Comparison of ENCODE assay signal across 14 mouse cellular contexts in genomic region chr1:36016566-36016965, GRCm38 (mm10). TPM values are rescaled to one million over a fixed set of nuclear protein-coding genes. Genes with fewer than 3 reads are reported as not detected.
DNase-seq lines count a peak whose midpoint lies in the region; ATAC-seq and TF ChIP-seq lines count a peak whose summit lies in the region.
"Had no signal": no experiment of that assay in that cellular context is flagged by ENCODE, and none has a peak within 500 bp of the region (broad histone marks: within the 10 kb centered on the region; RNA-seq: fewer than 3 reads in every experiment).

No protein-coding gene starts in this region.

- no peak for TF ChIP-seq CTCF in forebrain, postnatal 0 days (IDR thresholded peaks at IDR 0.05; ENCODE audit: low read depth)
- no peak for TF ChIP-seq CTCF in stomach, postnatal 0 days (IDR thresholded peaks at IDR 0.05; ENCODE audit: low read depth)

- peak overlapping the region; percentile 13; the same call in 1 of the 2 replicates for H3K4me2 ChIP-seq in forebrain, embryonic 12.5 days
- H3K4me2 ChIP-seq in forebrain, postnatal 0 days (ENCODE audit: low read depth), result no peak overlapping the region
- H3K4me2 ChIP-seq in intestine, embryonic 16.5 days (ENCODE audit: low read depth, low read length), result no peak overlapping the region
- H3K4me2 ChIP-seq in intestine, embryonic 15.5 days (replicated peaks), result no peak overlapping the region
- H3K4me2 ChIP-seq in stomach, embryonic 16.5 days (ENCODE audit: low read depth, low read length), result 0 out of 2 replicates have a peak overlapping the region, but pooled peaks have one; percentile 12
- H3K4me2 ChIP-seq in stomach, postnatal 0 days (replicated peaks; ENCODE audit: low read depth), result no peak overlapping the region
- H3K4me2 ChIP-seq in limb, embryonic 15.5 days, result peak overlapping the region; percentile 27
- H3K4me2 ChIP-seq: forebrain, embryonic 15.5 days had no signal

- no peak for TF ChIP-seq EP300 in stomach, postnatal 0 days (optimal IDR thresholded peaks at IDR 0.05)

- H3K9ac ChIP-seq in forebrain, embryonic 12.5 days, result no peak overlapping the region
- no peak overlapping the region for H3K9ac ChIP-seq in forebrain, postnatal 0 days
- H3K9ac ChIP-seq in intestine, embryonic 16.5 days (ENCODE audit: low read depth, low read length), result no peak overlapping the region
- no peak overlapping the region for H3K9ac ChIP-seq in intestine, embryonic 15.5 days
- H3K9ac ChIP-seq in stomach, embryonic 16.5 days (ENCODE audit: low read length), result no peak overlapping the region
- H3K9ac ChIP-seq in stomach, postnatal 0 days (ENCODE audit: low read length), result no peak overlapping the region
- H3K9ac ChIP-seq in limb, embryonic 15.5 days, result no peak overlapping the region
- H3K9ac ChIP-seq: forebrain, embryonic 15.5 days had no signal

- ATAC-seq in forebrain, embryonic 12.5 days (ENCODE audit: low FRiP score), result no peak
- ATAC-seq in forebrain, postnatal 0 days, result no peak
- ATAC-seq in intestine, embryonic 16.5 days, result 0 out of 2 replicates have a peak, but pooled peaks have one; percentile 4
- ATAC-seq in intestine, embryonic 15.5 days, result no peak
- ATAC-seq in stomach, embryonic 16.5 days (ENCODE audit: insufficient read depth, low FRiP score), result peak; percentile 17; the same call in 1 of the 2 replicates
- ATAC-seq in stomach, postnatal 0 days (ENCODE audit: low FRiP score, low TSS enrichment), result no peak
- ATAC-seq in limb, embryonic 15.5 days (ENCODE audit: insufficient number of reproducible peaks, low FRiP score, low TSS enrichment, low read depth), result no peak
- ATAC-seq: forebrain, embryonic 15.5 days had no signal

- H3K36me3 ChIP-seq in forebrain, embryonic 12.5 days (replicated peaks), result no peaks in the 10 kb centered on the region
- H3K36me3 ChIP-seq in forebrain, postnatal 0 days (ENCODE audit: insufficient read depth), result no peaks in the 10 kb centered on the region
- no peaks in the 10 kb centered on the region for H3K36me3 ChIP-seq in intestine, embryonic 16.5 days (ENCODE audit: control insufficient read depth, insufficient read depth, low read length)
- no peaks in the 10 kb centered on the region for H3K36me3 ChIP-seq in intestine, embryonic 15.5 days
- H3K36me3 ChIP-seq in stomach, embryonic 16.5 days (ENCODE audit: control insufficient read depth, insufficient read depth, low read length), result no peaks in the 10 kb centered on the region
- H3K36me3 ChIP-seq in stomach, postnatal 0 days (ENCODE audit: control insufficient read depth, insufficient read depth, low read length), result no peaks in the 10 kb centered on the region
- H3K36me3 ChIP-seq in limb, embryonic 15.5 days, result no peaks in the 10 kb centered on the region
- H3K36me3 ChIP-seq: forebrain, embryonic 15.5 days had no signal

- 0 out of 2 replicates have a peak overlapping the region, but pooled peaks have one; percentile 19 for H3K27ac ChIP-seq in forebrain, embryonic 12.5 days
- no peak overlapping the region for H3K27ac ChIP-seq in forebrain, postnatal 0 days (ENCODE audit: low read depth, low read length)
- H3K27ac ChIP-seq in intestine, embryonic 16.5 days (ENCODE audit: low read length), result peak overlapping the region; percentile 35; the same call in 1 of the 2 replicates
- H3K27ac ChIP-seq in intestine, embryonic 15.5 days, result no peak overlapping the region
- no peak overlapping the region for H3K27ac ChIP-seq in stomach, embryonic 16.5 days (ENCODE audit: low read length)
- no peak overlapping the region for H3K27ac ChIP-seq in stomach, postnatal 0 days (replicated peaks)
- H3K27ac ChIP-seq in limb, embryonic 15.5 days, result 0 out of 2 replicates have a peak overlapping the region, but pooled peaks have one; percentile 69
- H3K27ac ChIP-seq: forebrain, embryonic 15.5 days had no signal

- H3K4me3 ChIP-seq in forebrain, embryonic 12.5 days (replicated peaks), result no peak overlapping the region
- H3K4me3 ChIP-seq in forebrain, postnatal 0 days (ENCODE audit: low read depth, low read length), result no peak overlapping the region
- H3K4me3 ChIP-seq in intestine, embryonic 16.5 days (ENCODE audit: low read length), result no peak overlapping the region
- no peak overlapping the region for H3K4me3 ChIP-seq in intestine, embryonic 15.5 days (replicated peaks)
- H3K4me3 ChIP-seq in stomach, embryonic 16.5 days (replicated peaks; ENCODE audit: low read length), result no peak overlapping the region
- H3K4me3 ChIP-seq in stomach, postnatal 0 days (ENCODE audit: low read depth, low read length), result no peak overlapping the region
- no peak overlapping the region for H3K4me3 ChIP-seq in limb, embryonic 15.5 days
- H3K4me3 ChIP-seq: forebrain, embryonic 15.5 days; myocyte had no signal

- H3K4me1 ChIP-seq in forebrain, embryonic 12.5 days, result peaks cover 16% of the 10 kb centered on the region
- no peaks in the 10 kb centered on the region; the same call in 1 of the 2 replicates for H3K4me1 ChIP-seq in forebrain, postnatal 0 days (ENCODE audit: insufficient read depth)
- H3K4me1 ChIP-seq in intestine, embryonic 16.5 days (ENCODE audit: control insufficient read depth, insufficient read depth, low read length), result peaks cover 14% of the 10 kb centered on the region
- peaks cover 7% of the 10 kb centered on the region for H3K4me1 ChIP-seq in intestine, embryonic 15.5 days (replicated peaks)
- H3K4me1 ChIP-seq in stomach, embryonic 16.5 days (ENCODE audit: control insufficient read depth, insufficient read depth, low read length), result peaks cover 10% of the 10 kb centered on the region
- no peaks in the 10 kb centered on the region for H3K4me1 ChIP-seq in stomach, postnatal 0 days (replicated peaks; ENCODE audit: control insufficient read depth, insufficient read depth)
- H3K4me1 ChIP-seq in limb, embryonic 15.5 days, result peaks cover 34% of the 10 kb centered on the region

- 42% methylated on average over 4 of the region's 4 CpGs for WGBS in forebrain, embryonic 12.5 days
- 32% methylated on average over 4 of the region's 4 CpGs for WGBS in forebrain, postnatal 0 days
- 44% methylated on average over 4 of the region's 4 CpGs for WGBS in intestine, embryonic 16.5 days
- WGBS in intestine, embryonic 15.5 days, result 38% methylated on average over 4 of the region's 4 CpGs
- 42% methylated on average over 4 of the region's 4 CpGs for WGBS in stomach, embryonic 16.5 days
- WGBS in stomach, postnatal 0 days, result 32% methylated on average over 4 of the region's 4 CpGs
- 41% methylated on average over 3 of the region's 4 CpGs for WGBS in limb, embryonic 15.5 days

- no peaks in the 10 kb centered on the region for H3K9me3 ChIP-seq in forebrain, embryonic 12.5 days
- no peaks in the 10 kb centered on the region for H3K9me3 ChIP-seq in forebrain, postnatal 0 days (ENCODE audit: low read length)
- no peaks in the 10 kb centered on the region for H3K9me3 ChIP-seq in intestine, embryonic 16.5 days (ENCODE audit: control insufficient read depth, low read length)
- no peaks in the 10 kb centered on the region for H3K9me3 ChIP-seq in intestine, embryonic 15.5 days
- H3K9me3 ChIP-seq in stomach, embryonic 16.5 days (replicated peaks; ENCODE audit: control insufficient read depth, low read length), result no peaks in the 10 kb centered on the region
- no peaks in the 10 kb centered on the region for H3K9me3 ChIP-seq in stomach, postnatal 0 days (ENCODE audit: control insufficient read depth, low read length)
- no peaks in the 10 kb centered on the region for H3K9me3 ChIP-seq in limb, embryonic 15.5 days
- H3K9me3 ChIP-seq: forebrain, embryonic 15.5 days had no signal

- H3K27me3 ChIP-seq in forebrain, embryonic 12.5 days, result no peaks in the 10 kb centered on the region
- H3K27me3 ChIP-seq in forebrain, postnatal 0 days (ENCODE audit: insufficient read depth, low read length), result no peaks in the 10 kb centered on the region
- H3K27me3 ChIP-seq in intestine, embryonic 16.5 days (replicated peaks; ENCODE audit: control insufficient read depth, insufficient read depth, low read length), result no peaks in the 10 kb centered on the region
- H3K27me3 ChIP-seq in intestine, embryonic 15.5 days (replicated peaks), result no peaks in the 10 kb centered on the region
- no peaks in the 10 kb centered on the region for H3K27me3 ChIP-seq in stomach, embryonic 16.5 days (ENCODE audit: control insufficient read depth, insufficient read depth, low read length)
- H3K27me3 ChIP-seq in stomach, postnatal 0 days (ENCODE audit: control insufficient read depth, insufficient read depth, low read length), result no peaks in the 10 kb centered on the region
- no peaks in the 10 kb centered on the region for H3K27me3 ChIP-seq in limb, embryonic 15.5 days
- H3K27me3 ChIP-seq: forebrain, embryonic 15.5 days had no signal

- DNase-seq in forebrain, postnatal 0 days, result no peak
- no peak for DNase-seq in stomach, postnatal 0 days (ENCODE audit: low spot score)
- DNase-seq in layer of hippocampus, adult 9-11 months, result no peak
- DNase-seq: gastrocnemius, postnatal 36 days; liver; lung, postnatal 36 days; thymus, postnatal 14 days had no signal

RNA-seq across cellular contexts. Expression of gene Hs6st1, which starts 51.6 kb away (rescaled TPM):
- polyA plus RNA-seq in forebrain, embryonic 12.5 days (2016; fragmentation: Nextera tagmentation; extraction: Ambion mirVana), result 5.1 and 8.4 TPM in 2 replicates
- total RNA-seq in forebrain, postnatal 0 days (2014; rRNA removed), result 52.5 and 61.1 TPM in 2 replicates
- 13.9 and 16.6 TPM in 2 replicates for polyA plus RNA-seq in forebrain, postnatal 0 days (2015; fragmentation: Nextera tagmentation; extraction: Ambion mirVana)
- polyA plus RNA-seq in intestine, embryonic 16.5 days (2015; fragmentation: Nextera tagmentation; extraction: Ambion mirVana), result 3.7 and 4.3 TPM in 2 replicates
- 10.6 TPM in 2 replicates for polyA plus RNA-seq in intestine, embryonic 15.5 days (2015; fragmentation: Nextera tagmentation; extraction: Ambion mirVana)
- polyA plus RNA-seq in stomach, embryonic 16.5 days (2015; fragmentation: Nextera tagmentation; extraction: Ambion mirVana), result 4.8 and 5.2 TPM in 2 replicates
- polyA plus RNA-seq in stomach, postnatal 0 days (2015; fragmentation: Nextera tagmentation; extraction: Ambion mirVana), result 5.7 and 6.8 TPM in 2 replicates
- 6.5 and 8.1 TPM in 2 replicates for polyA plus RNA-seq in limb, embryonic 15.5 days (2015; fragmentation: Nextera tagmentation; extraction: Ambion mirVana)

Comparison
In these comparisons a context has a peak if more than half of its experiments do, and no peak if none do; other contexts are left out.
1. ATAC-seq: peak in intestine, embryonic 16.5 days (single experiment) and stomach, embryonic 16.5 days (single experiment); none in forebrain, embryonic 12.5 days (single experiment), forebrain, postnatal 0 days (single experiment), intestine, embryonic 15.5 days (single experiment), stomach, postnatal 0 days (single experiment) and limb, embryonic 15.5 days (single experiment).
2. H3K27ac ChIP-seq: peak in forebrain, embryonic 12.5 days (single experiment), intestine, embryonic 16.5 days (single experiment) and limb, embryonic 15.5 days (single experiment); none in forebrain, postnatal 0 days (single experiment), intestine, embryonic 15.5 days (single experiment), stomach, embryonic 16.5 days (single experiment) and stomach, postnatal 0 days (single experiment).
3. H3K4me2 ChIP-seq: peak in forebrain, embryonic 12.5 days (single experiment), stomach, embryonic 16.5 days (single experiment) and limb, embryonic 15.5 days (single experiment); none in forebrain, postnatal 0 days (single experiment), intestine, embryonic 16.5 days (single experiment), intestine, embryonic 15.5 days (single experiment) and stomach, postnatal 0 days (single experiment).